Mouse (Mus musculus): ENCODE measurements around the gene Bag5. TPM values are rescaled to one million over a fixed set of nuclear protein-coding genes. Genes with fewer than 3 reads are reported as not detected.
"Not testable (repeated sequence)": the region's sequence is repeated elsewhere in the genome, so short reads cannot be mapped to it uniquely, and the experiment has no call there.

Bag5 gene
- polyA plus RNA-seq, 1 experiment from 2014 or later: 68.1 TPM

DNA sequence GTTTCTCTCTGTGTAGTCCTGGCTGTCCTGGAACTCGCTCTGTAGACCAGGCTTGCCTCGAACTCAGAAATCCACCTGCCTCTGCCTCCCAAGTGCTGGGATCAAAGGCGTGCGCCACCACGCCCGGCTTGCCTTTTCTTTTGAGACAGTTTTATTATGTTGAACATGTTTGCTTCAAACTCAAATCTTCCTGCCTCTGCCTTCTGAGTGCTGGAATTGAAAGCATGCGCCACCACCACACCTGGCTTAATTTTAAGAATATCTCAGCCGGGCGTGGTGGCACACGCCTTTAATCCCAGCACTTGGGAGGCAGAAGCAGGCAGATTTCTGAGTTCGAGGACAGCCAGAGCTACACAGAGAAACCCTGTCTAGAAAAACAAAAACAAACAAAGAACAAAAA is 51.5 kb downstream of the Bag5 start:
- 96% methylated on average over 11 of the region's 11 CpGs for WGBS
- not testable (repeated sequence) for H3K4me1 ChIP-seq (ENCODE audit: control insufficient read depth, insufficient read depth, low read length); H3K9me3 ChIP-seq (ENCODE audit: control insufficient read depth, low read length); ATAC-seq (ENCODE audit: low read depth); H3K4me3 ChIP-seq (ENCODE audit: low read depth, low read length); H3K27ac ChIP-seq (ENCODE audit: low read depth, low read length); H3K27me3 ChIP-seq (ENCODE audit: control insufficient read depth, insufficient read depth, low read length); H3K4me2 ChIP-seq (ENCODE audit: low read depth, low read length); H3K36me3 ChIP-seq (ENCODE audit: control insufficient read depth, insufficient read depth, low read length); H3K9ac ChIP-seq (replicated peaks; ENCODE audit: low read depth, low read length)

DNA sequence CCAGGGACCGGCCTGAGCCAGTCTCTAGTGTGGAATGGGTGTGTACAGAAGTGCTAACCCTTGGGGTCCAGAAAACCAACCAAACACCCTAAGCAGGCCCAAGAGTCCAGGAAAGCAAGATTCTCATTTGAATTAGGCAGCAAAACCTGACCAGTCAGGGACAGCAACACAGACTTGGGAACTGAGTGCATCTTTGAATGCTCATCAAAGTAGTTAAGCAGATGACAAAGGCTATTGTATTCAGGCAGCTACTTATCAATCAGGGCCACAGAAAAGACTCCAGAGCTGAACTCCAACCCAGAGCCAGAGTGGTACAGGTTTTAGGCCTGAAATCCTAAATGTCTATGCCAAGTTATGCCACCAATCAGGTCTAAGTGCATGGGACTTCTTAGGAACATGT is 52.4 kb downstream of the Bag5 start:
- ATAC-seq (ENCODE audit: low read depth): no peak
- H3K9ac ChIP-seq (replicated peaks; ENCODE audit: low read depth, low read length): no peak overlapping the region
- WGBS: 95% methylated on average over 1 of the region's 1 CpGs
- no peak overlapping the region for H3K4me2 ChIP-seq (ENCODE audit: low read depth, low read length)
- no peaks in the 10 kb centered on the region for H3K27me3 ChIP-seq (ENCODE audit: control insufficient read depth, insufficient read depth, low read length)
- no peak overlapping the region for H3K4me3 ChIP-seq (ENCODE audit: low read depth, low read length)
- H3K4me1 ChIP-seq (ENCODE audit: control insufficient read depth, insufficient read depth, low read length): no peaks in the 10 kb centered on the region
- no peak overlapping the region for H3K27ac ChIP-seq (ENCODE audit: low read depth, low read length)
- H3K9me3 ChIP-seq (ENCODE audit: control insufficient read depth, low read length): no peaks in the 10 kb centered on the region
- peaks cover 7% of the 10 kb centered on the region for H3K36me3 ChIP-seq (ENCODE audit: control insufficient read depth, insufficient read depth, low read length)

Other genes with a start within 250 kb of the Bag5 start
- gene Gm266, start 227.4 kb downstream of the Bag5 start, polyA plus RNA-seq (2014; fragmentation: Nextera tagmentation; extraction: Ambion mirVana): 1.3 and 1.5 TPM in 2 replicates
- gene Eif5, start 175.2 kb downstream of the Bag5 start, polyA plus RNA-seq (2014; fragmentation: Nextera tagmentation; extraction: Ambion mirVana): 518 and 558 TPM in 2 replicates
- gene Mark3, start 138.7 kb downstream of the Bag5 start, polyA plus RNA-seq (2014; fragmentation: Nextera tagmentation; extraction: Ambion mirVana): 78.1 and 83.7 TPM in 2 replicates
- 1,430 and 1,628 TPM in 2 replicates for gene Ckb, start 40.9 kb downstream of the Bag5 start, polyA plus RNA-seq (2014; fragmentation: Nextera tagmentation; extraction: Ambion mirVana)
- gene Trmt61a, start 35.2 kb downstream of the Bag5 start, polyA plus RNA-seq (2014; fragmentation: Nextera tagmentation; extraction: Ambion mirVana): 4.3 and 5.0 TPM in 2 replicates
- 65.7 and 69.6 TPM in 2 replicates for gene Apopt1, start within 50 bp of the Bag5 start, polyA plus RNA-seq (2014; fragmentation: Nextera tagmentation; extraction: Ambion mirVana)
- gene Klc1, start 45.6 kb upstream of the Bag5 start, polyA plus RNA-seq (2014; fragmentation: Nextera tagmentation; extraction: Ambion mirVana): 598 and 669 TPM in 2 replicates
- gene Xrcc3, start 100.6 kb upstream of the Bag5 start, polyA plus RNA-seq (2014; fragmentation: Nextera tagmentation; extraction: Ambion mirVana): 2.9 and 3.4 TPM in 2 replicates
- 30.5 and 39.6 TPM in 2 replicates for gene Zfyve21, start 100.9 kb upstream of the Bag5 start, polyA plus RNA-seq (2014; fragmentation: Nextera tagmentation; extraction: Ambion mirVana)
- gene Ppp1r13b, start 194.9 kb upstream of the Bag5 start, polyA plus RNA-seq (2014; fragmentation: Nextera tagmentation; extraction: Ambion mirVana): 40.0 and 40.1 TPM in 2 replicates

Measured in neural tube, embryonic 14.5 days (tissue).